Comparison of ENCODE assay signal across 8 mouse cellular contexts in the genomic region with DNA sequence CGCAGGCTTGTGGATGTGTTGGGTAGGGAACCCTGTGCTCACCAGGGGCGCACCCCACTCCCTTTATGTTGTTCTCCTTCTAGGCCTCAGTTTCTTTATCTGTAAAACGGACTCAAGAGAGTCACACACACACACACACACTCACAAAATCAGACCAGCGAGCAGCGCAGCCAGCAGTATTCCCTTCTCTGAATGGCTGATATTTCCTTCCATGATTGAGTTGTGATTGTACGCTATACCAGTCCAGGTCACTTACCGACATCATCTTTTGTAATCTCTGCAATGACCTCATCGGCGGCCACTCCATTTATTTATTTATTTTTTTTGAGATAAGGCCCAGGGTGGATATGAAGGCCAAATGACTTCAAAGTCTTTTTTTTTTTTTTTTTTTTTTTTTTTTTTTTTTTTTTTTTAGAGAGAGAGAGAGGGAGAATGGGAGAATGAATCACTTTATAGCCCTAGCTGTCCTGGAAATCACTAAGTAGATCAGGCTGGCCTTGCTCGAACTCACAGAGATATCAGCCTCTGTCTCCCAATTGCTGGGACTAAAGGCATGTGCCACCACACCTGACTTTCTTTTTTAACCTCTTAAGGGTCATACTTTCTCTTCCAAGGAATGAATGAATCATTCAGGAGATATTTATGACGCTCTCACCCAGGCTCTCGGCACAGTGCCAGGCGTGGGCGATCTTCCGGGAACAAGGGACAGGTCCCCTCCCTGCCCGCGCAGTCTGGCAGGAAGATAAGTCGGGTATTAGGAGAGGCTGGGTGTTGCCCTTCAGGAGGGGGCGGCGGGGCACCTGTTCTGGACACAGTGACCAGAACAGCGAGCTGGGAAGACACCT. TPM values are rescaled to one million over a fixed set of nuclear protein-coding genes. Genes with fewer than 3 reads are reported as not detected.
A peak's percentile ranks its signal among the peaks of the same experiment; 100 is the strongest.
DNase-seq lines count a peak whose midpoint lies in the region; ATAC-seq and TF ChIP-seq lines count a peak whose summit lies in the region.
"Had no signal": no experiment of that assay in that cellular context is flagged by ENCODE, and none has a peak within 500 bp of the region (broad histone marks: within the 10 kb centered on the region; RNA-seq: fewer than 3 reads in every experiment).

A gene (minus strand): TSS at position 103 of the 845 bp plus-strand sequence.

- peak within 1 kb of the TSS; percentile 97 for H3K4me2 ChIP-seq in embryonic facial prominence, embryonic 14.5 days (ENCODE audit: low read depth, low read length)
- H3K4me2 ChIP-seq in heart, postnatal 0 days (ENCODE audit: low read depth, low read length), result peak within 1 kb of the TSS; percentile 96
- H3K4me2 ChIP-seq in lung, postnatal 0 days (replicated peaks; ENCODE audit: low read depth, low read length), result peak within 1 kb of the TSS; percentile 93

- in situ Hi-C loops in ES-E14 (cut with MboI; ENCODE audit: low sequenced_read_pairs in 2 of 2, unreplicated experiment in 2 of 2), result no loop called here

- H3K27ac ChIP-seq in ES-E14 (ENCODE audit: insufficient read depth, low read depth, low read length, poor library complexity, severe bottlenecking), result no peak within 1 kb of the TSS
- no peak within 1 kb of the TSS for H3K27ac ChIP-seq in embryonic facial prominence, embryonic 14.5 days (replicated peaks; ENCODE audit: low read depth, low read length)
- H3K27ac ChIP-seq in heart, postnatal 0 days (ENCODE audit: low read depth), result no peak within 1 kb of the TSS
- H3K27ac ChIP-seq in lung, postnatal 0 days (ENCODE audit: low read length), result no peak within 1 kb of the TSS

- peaks cover 0 to 2% of the 10 kb centered on the region in 2 experiments; a peak in 1 of 4 replicates for H3K4me1 ChIP-seq in ES-E14 (ENCODE audit: control insufficient read depth in 2 of 2, insufficient read depth in 2 of 2, low read length in 2 of 2, poor library complexity in 1 of 2)
- no peaks in the 10 kb centered on the region for H3K4me1 ChIP-seq in embryonic facial prominence, embryonic 14.5 days (ENCODE audit: control insufficient read depth, insufficient read depth, low read length)
- peaks cover 10% of the 10 kb centered on the region for H3K4me1 ChIP-seq in heart, postnatal 0 days (ENCODE audit: control insufficient read depth, insufficient read depth)
- H3K4me1 ChIP-seq in lung, postnatal 0 days (ENCODE audit: insufficient read depth, low read depth, low read length), result peaks cover 4% of the 10 kb centered on the region; the same call in 1 of the 2 replicates

- peaks cover 19% of the 10 kb centered on the region for H3K27me3 ChIP-seq in embryonic facial prominence, embryonic 14.5 days (replicated peaks; ENCODE audit: control insufficient read depth, insufficient read depth, low read length)
- H3K27me3 ChIP-seq in heart, postnatal 0 days (ENCODE audit: control insufficient read depth, insufficient read depth, low read length), result peaks cover 32% of the 10 kb centered on the region
- peaks cover 8% of the 10 kb centered on the region; the same call in 1 of the 2 replicates for H3K27me3 ChIP-seq in lung, postnatal 0 days (replicated peaks; ENCODE audit: insufficient read depth, low read length)

- no peak for ATAC-seq in embryonic facial prominence, embryonic 14.5 days (ENCODE audit: low read depth)
- peak; percentile 34; the same call in 1 of the 2 replicates for ATAC-seq in heart, postnatal 0 days (ENCODE audit: insufficient read depth, low read depth)
- peak; percentile 81 for ATAC-seq in lung, postnatal 0 days

- TF ChIP-seq EP300 in heart, postnatal 0 days (IDR thresholded peaks at IDR 0.05; ENCODE audit: low read depth), result no peak
- TF ChIP-seq EP300 in lung, postnatal 0 days (IDR thresholded peaks at IDR 0.05), result peak; percentile 86

- WGBS in embryonic facial prominence, embryonic 14.5 days, result 27% methylated on average over 21 of the region's 21 CpGs
- 7% methylated on average over 21 of the region's 21 CpGs for WGBS in heart, postnatal 0 days
- WGBS in lung, postnatal 0 days, result 6% methylated on average over 21 of the region's 21 CpGs

- DNase-seq in ES-E14 (ENCODE audit: low read depth, low spot score), result peak; percentile 11
- DNase-seq in adrenal gland, adult 2 months, result peak; percentile 87
- peak; percentile 40 for DNase-seq in embryonic facial prominence, embryonic 14.5 days (ENCODE audit: low spot score)
- no peak for DNase-seq in heart, postnatal 0 days (ENCODE audit: low spot score)
- peak in 1 of 2 experiments; percentile 23 for DNase-seq in layer of hippocampus, postnatal 25 days (ENCODE audit: extremely low spot score in 1 of 2, low spot score in 1 of 2)
- peak; percentile 76 for DNase-seq in lung, postnatal 0 days (ENCODE audit: low spot score)
- peak; percentile 86 for DNase-seq in testis, postnatal 10 days (ENCODE audit: low spot score)

- peak within 1 kb of the TSS; percentile 71 for H3K9ac ChIP-seq in ES-E14 (ENCODE audit: insufficient read depth, low read depth, low read length, poor library complexity, severe bottlenecking)
- peak within 1 kb of the TSS; percentile 64 for H3K9ac ChIP-seq in embryonic facial prominence, embryonic 14.5 days (ENCODE audit: low read depth, low read length)
- H3K9ac ChIP-seq in heart, postnatal 0 days (replicated peaks; ENCODE audit: low read depth, low read length), result peak within 1 kb of the TSS; percentile 8; the same call in 1 of the 2 replicates
- H3K9ac ChIP-seq in lung, postnatal 0 days (replicated peaks; ENCODE audit: low read depth), result peak within 1 kb of the TSS; percentile 26; the same call in 1 of the 2 replicates

- no peak for TF ChIP-seq CTCF in heart, postnatal 0 days (IDR thresholded peaks at IDR 0.05; ENCODE audit: low read depth)
- no peak for TF ChIP-seq CTCF in lung, postnatal 0 days (IDR thresholded peaks at IDR 0.05)

- H3K4me3 ChIP-seq in ES-E14 (ENCODE audit: insufficient read depth in 1 of 2, low read depth in 1 of 2, low read length in 2 of 2, poor library complexity in 1 of 2, severe bottlenecking in 1 of 2), result peak within 1 kb of the TSS; percentile 71 to 81
- peak within 1 kb of the TSS; percentile 57 for H3K4me3 ChIP-seq in embryonic facial prominence, embryonic 14.5 days (ENCODE audit: low read depth, low read length)
- H3K4me3 ChIP-seq in heart, postnatal 0 days (ENCODE audit: low read depth, low read length), result peak within 1 kb of the TSS; percentile 50
- H3K4me3 ChIP-seq in lung, postnatal 0 days (ENCODE audit: low read depth, low read length), result peak within 1 kb of the TSS; percentile 48

- H3K36me3 ChIP-seq in ES-E14 (ENCODE audit: control insufficient read depth, insufficient read depth, low read length, poor library complexity, severe bottlenecking), result no peaks in the 10 kb centered on the region
- no peaks in the 10 kb centered on the region for H3K36me3 ChIP-seq in embryonic facial prominence, embryonic 14.5 days (ENCODE audit: control insufficient read depth, insufficient read depth, low read length)
- H3K36me3 ChIP-seq in heart, postnatal 0 days (replicated peaks; ENCODE audit: control insufficient read depth, insufficient read depth, low read length), result no peaks in the 10 kb centered on the region
- no peaks in the 10 kb centered on the region for H3K36me3 ChIP-seq in lung, postnatal 0 days (ENCODE audit: insufficient read depth, low read length)

- H3K9me3 ChIP-seq in ES-E14 (ENCODE audit: control insufficient read depth, insufficient read depth, low read depth, low read length), result no peaks in the 10 kb centered on the region
- no peaks in the 10 kb centered on the region for H3K9me3 ChIP-seq in embryonic facial prominence, embryonic 14.5 days (ENCODE audit: control insufficient read depth, low read length)
- no peaks in the 10 kb centered on the region for H3K9me3 ChIP-seq in heart, postnatal 0 days (replicated peaks; ENCODE audit: control insufficient read depth, low read length)
- no peaks in the 10 kb centered on the region for H3K9me3 ChIP-seq in lung, postnatal 0 days (ENCODE audit: low read length)

TF ChIP-seq in ES-E14, 5 proteins besides CTCF, POLR2A, EP300 and RAD21:
- TF ChIP-seq ZNF384 (IDR thresholded peaks at IDR 0.05; ENCODE audit: low read depth, low read length) (peak; percentile 89), MAFK (IDR thresholded peaks at IDR 0.05; ENCODE audit: insufficient read depth, low read depth, low read length) (no peak)

RNA-seq across cellular contexts. Expression of the gene that starts here (rescaled TPM):
- 0.58 and 1.1 TPM in 2 replicates for total RNA-seq in ES-E14 (2012; rRNA removed)
- 10 to 100 TPM; 58.0 to 74.0 TPM for total RNA-seq in adrenal gland, adult 2 months (2021)
- 124 and 143 TPM in 2 replicates for polyA plus RNA-seq in adrenal gland, adult 2 months (2012; rRNA removed)
- 0.90 and 1.9 TPM in 2 replicates for polyA plus RNA-seq in embryonic facial prominence, embryonic 14.5 days (2014; fragmentation: Nextera tagmentation; extraction: Ambion mirVana)
- 2.8 TPM in 2 replicates for total RNA-seq in heart, postnatal 0 days (2014; rRNA removed; ENCODE audit: low replicate concordance)
- 0.26 and 0.46 TPM in 2 replicates for polyA plus RNA-seq in heart, postnatal 0 days (2015; fragmentation: Nextera tagmentation; extraction: Ambion mirVana)
- 10 to 100 TPM; 29.5 to 31.8 TPM for total RNA-seq in layer of hippocampus, postnatal 25 days (2021)
- 1.0 and 1.3 TPM in 2 replicates for polyA plus RNA-seq in lung, postnatal 0 days (2015; fragmentation: Nextera tagmentation; extraction: Ambion mirVana)
- total RNA-seq: hematopoietic stem cell, adult 5-6 weeks had no signal

Comparison
In these comparisons a context has a peak if more than half of its experiments do, and no peak if none do; other contexts are left out.
1. RNA of the gene that starts here (polyA plus RNA-seq): 124 to 143 TPM in adrenal gland, adult 2 months; 1.0 to 1.3 TPM in lung, postnatal 0 days, 0.90 to 1.9 TPM in embryonic facial prominence, embryonic 14.5 days and 0.26 to 0.46 TPM in heart, postnatal 0 days; every median in the first group is over 10 times any median in the second.
2. H3K9ac ChIP-seq: peak in every context shown above with its lines; median percentile 71 in ES-E14; 64 in embryonic facial prominence, embryonic 14.5 days; 26 in lung, postnatal 0 days; 8 in heart, postnatal 0 days.
3. Peak in every context shown above with its lines, with median percentiles within 50 percentile points of each other: H3K4me3 ChIP-seq and H3K4me2 ChIP-seq.